Comparison of ENCODE assay signal across 8 mouse cellular contexts in the genomic region with DNA sequence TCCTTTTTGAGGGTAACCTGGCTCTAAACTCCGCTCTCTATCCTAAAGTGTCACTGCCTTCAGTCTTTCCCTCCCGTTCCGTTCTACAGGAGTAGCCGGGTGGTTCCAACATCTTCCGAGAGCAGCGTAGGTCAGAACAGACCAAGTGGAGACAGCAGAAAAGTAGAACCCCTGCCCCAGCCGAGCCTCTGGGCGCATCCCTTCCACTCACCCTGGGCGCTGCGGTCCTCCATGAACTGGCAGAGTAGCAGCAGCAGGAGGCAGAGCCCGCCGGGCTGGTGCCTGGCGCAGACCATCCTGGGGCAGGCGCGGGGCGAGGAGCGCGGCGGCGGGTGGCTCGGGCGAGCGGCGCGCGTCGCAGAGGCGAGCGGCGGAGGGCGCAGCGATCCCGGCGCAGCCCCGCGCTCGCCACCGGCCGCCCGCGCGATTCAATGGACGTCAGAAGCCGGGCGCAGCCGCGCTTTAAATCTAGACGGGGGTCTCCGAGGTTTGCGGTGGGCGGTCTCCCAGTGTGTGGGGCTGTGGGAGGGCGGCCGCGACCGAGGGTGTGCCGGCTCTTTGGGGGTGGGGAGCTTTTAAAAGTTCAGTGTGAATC. TPM values are rescaled to one million over a fixed set of nuclear protein-coding genes. Genes with fewer than 3 reads are reported as not detected.
DNase-seq lines count a peak whose midpoint lies in the region; ATAC-seq and TF ChIP-seq lines count a peak whose summit lies in the region.

No protein-coding gene starts in this region.

- 0 out of 2 replicates have a peak overlapping the region, but pooled peaks have one; percentile 14 for H3K27ac ChIP-seq in forebrain, embryonic 13.5 days
- H3K27ac ChIP-seq in hindbrain, embryonic 11.5 days (ENCODE audit: low read depth, low read length) = 0 out of 2 replicates have a peak overlapping the region, but pooled peaks have one; percentile 17
- H3K27ac ChIP-seq in liver, adult 2 months (replicated peaks; ENCODE audit: insufficient read depth, low read depth, low read length) = peak overlapping the region; percentile 46

- peak; percentile 8 to 26 for DNase-seq in cerebellum, adult 18-20 months
- DNase-seq in cerebellum, adult 9-11 months = no peak
- DNase-seq in adrenal gland, adult 2 months = peak; percentile 70
- DNase-seq in hindbrain, embryonic 11.5 days (ENCODE audit: low spot score) = peak; percentile 81
- DNase-seq in liver, adult 2 months (ENCODE audit: extremely low read depth, low read depth, low spot score) = no peak
- peak; percentile 18 for DNase-seq in naive thymus-derived CD4-positive, alpha-beta T cell, adult 2 months (ENCODE audit: low read depth)
- DNase-seq in thymus, postnatal 10 days (ENCODE audit: low spot score in 2 of 2) = peak; percentile 5 to 35

- peaks cover 34% of the 10 kb centered on the region for H3K4me1 ChIP-seq in forebrain, embryonic 13.5 days
- 0 out of 2 replicates have a peak, but pooled peaks cover 5% of the 10 kb centered on the region for H3K4me1 ChIP-seq in hindbrain, embryonic 11.5 days (replicated peaks; ENCODE audit: control insufficient read depth, insufficient read depth, low read length)
- peaks cover 8% of the 10 kb centered on the region; the same call in 1 of the 2 replicates for H3K4me1 ChIP-seq in liver, adult 2 months (ENCODE audit: control insufficient read depth, insufficient read depth, low read length)

- H3K27me3 ChIP-seq in forebrain, embryonic 13.5 days = peaks cover 44% of the 10 kb centered on the region
- H3K27me3 ChIP-seq in hindbrain, embryonic 11.5 days (ENCODE audit: control insufficient read depth, insufficient read depth, low read length) = peaks cover 14% of the 10 kb centered on the region
- H3K27me3 ChIP-seq in liver, adult 2 months (ENCODE audit: control insufficient read depth, insufficient read depth, low read length) = no peaks in the 10 kb centered on the region

- ATAC-seq in forebrain, embryonic 13.5 days = peak; percentile 72
- peak; percentile 68 for ATAC-seq in hindbrain, embryonic 11.5 days (ENCODE audit: low FRiP score)

- under 1% methylated on average over 56 of the region's 56 CpGs for WGBS in forebrain, embryonic 13.5 days
- WGBS in hindbrain, embryonic 11.5 days = 0% methylated on average over 23 of the region's 56 CpGs
- under 1% methylated on average over 55 of the region's 56 CpGs for WGBS in liver, adult 2 months

- no peak for TF ChIP-seq POLR2A in liver, adult 2 months (IDR thresholded peaks at IDR 0.05; ENCODE audit: extremely low read depth, insufficient read depth, low read length)

- peak overlapping the region; percentile 59 for H3K4me3 ChIP-seq in forebrain, embryonic 13.5 days
- peak overlapping the region; percentile 57 for H3K4me3 ChIP-seq in hindbrain, embryonic 11.5 days (ENCODE audit: low read depth, low read length)
- peak overlapping the region; percentile 83 for H3K4me3 ChIP-seq in liver, adult 2 months (ENCODE audit: insufficient read depth, low read depth, low read length)

- H3K36me3 ChIP-seq in forebrain, embryonic 13.5 days (ENCODE audit: poor library complexity, severe bottlenecking) = no peaks in the 10 kb centered on the region
- H3K36me3 ChIP-seq in hindbrain, embryonic 11.5 days (ENCODE audit: control insufficient read depth, insufficient read depth, low read length) = no peaks in the 10 kb centered on the region
- H3K36me3 ChIP-seq in liver, adult 2 months (ENCODE audit: control insufficient read depth, insufficient read depth, low read length) = peaks cover under 1% of the 10 kb centered on the region; the same call in 1 of the 2 replicates

- no peaks in the 10 kb centered on the region for H3K9me3 ChIP-seq in forebrain, embryonic 13.5 days (replicated peaks)
- no peaks in the 10 kb centered on the region for H3K9me3 ChIP-seq in hindbrain, embryonic 11.5 days (ENCODE audit: control insufficient read depth, low read length)

- H3K4me2 ChIP-seq in forebrain, embryonic 13.5 days = peak overlapping the region; percentile 94
- H3K4me2 ChIP-seq in hindbrain, embryonic 11.5 days (replicated peaks; ENCODE audit: low read depth, low read length) = peak overlapping the region; percentile 93

- 0 out of 2 replicates have a peak, but pooled peaks have one; percentile 10 for TF ChIP-seq CTCF in liver, adult 2 months (IDR thresholded peaks at IDR 0.05; ENCODE audit: low read depth, low read length)

- H3K79me2 ChIP-seq in liver, adult 2 months (ENCODE audit: control insufficient read depth, insufficient read depth, low read length) = no peaks in the 10 kb centered on the region

- peak overlapping the region; percentile 68 for H3K9ac ChIP-seq in forebrain, embryonic 13.5 days
- H3K9ac ChIP-seq in hindbrain, embryonic 11.5 days (ENCODE audit: low read depth, low read length) = peak overlapping the region; percentile 56
- H3K9ac ChIP-seq in liver, adult 2 months (ENCODE audit: low read depth, low read length) = peak overlapping the region; percentile 83

RNA-seq across cellular contexts. Expression of a gene that starts 0.4 kb away (rescaled TPM):
- 10 to 100 TPM; 10.1 to 11.4 TPM for total RNA-seq in adrenal gland, adult 2 months (2021)
- polyA plus RNA-seq in adrenal gland, adult 2 months (2012; rRNA removed) = 1.2 and 2.0 TPM in 2 replicates
- 10.1 and 12.0 TPM in 2 replicates for polyA plus RNA-seq in forebrain, embryonic 13.5 days (2015; fragmentation: Nextera tagmentation; extraction: Ambion mirVana)
- 15.6 and 15.8 TPM in 2 replicates for polyA plus RNA-seq in hindbrain, embryonic 11.5 days (2014; fragmentation: Nextera tagmentation; extraction: Ambion mirVana)
- 0.92 and 1.9 TPM in 2 replicates for total RNA-seq in liver, adult 2 months (2014; rRNA removed)
- 0.45 and 1.3 TPM in 2 replicates for polyA plus RNA-seq in liver, adult 2 months (2012; rRNA removed)

Comparison
In these comparisons a context has a peak if more than half of its experiments do, and no peak if none do; other contexts are left out.
1. DNase-seq: peak in cerebellum, adult 18-20 months (2 of 2), adrenal gland, adult 2 months (single experiment), hindbrain, embryonic 11.5 days (single experiment), naive thymus-derived CD4-positive, alpha-beta T cell, adult 2 months (single experiment) and thymus, postnatal 10 days (2 of 2); none in cerebellum, adult 9-11 months (single experiment) and liver, adult 2 months (single experiment).
2. Peak in every context shown above with its lines, with median percentiles within 50 percentile points of each other: H3K27ac ChIP-seq, H3K4me3 ChIP-seq and H3K9ac ChIP-seq.